Mouse (Mus musculus): ENCODE measurements around the gene Zfp385a. TPM values are rescaled to one million over a fixed set of nuclear protein-coding genes. Genes with fewer than 3 reads are reported as not detected.

The Zfp385a gene
- total and polyA plus RNA-seq, 2 experiments: 0.92 to 14.9 TPM

- DNase-seq (ENCODE audit: extremely low read depth, low read depth, low spot score): no peak
- Histone ChIP-seq H3K9ac (ENCODE audit: low read depth, low read length) (peak overlapping the region; percentile 6), H3K27ac (replicated peaks; ENCODE audit: insufficient read depth, low read depth, low read length) (peak overlapping the region; percentile 42), H3K79me2 (ENCODE audit: control insufficient read depth, insufficient read depth, low read length) (no peaks in the 10 kb centered on the region), H3K36me3 (ENCODE audit: control insufficient read depth, insufficient read depth, low read length) (no peaks in the 10 kb centered on the region), H3K4me1 (ENCODE audit: control insufficient read depth, insufficient read depth, low read length) (peaks cover 31% of the 10 kb centered on the region), H3K27me3 (ENCODE audit: control insufficient read depth, insufficient read depth, low read length) (no peaks in the 10 kb centered on the region), H3K4me3 (ENCODE audit: insufficient read depth, low read depth, low read length) (peak overlapping the region; percentile 28; the same call in 1 of the 2 replicates)
- TF ChIP-seq POLR2A (IDR thresholded peaks at IDR 0.05; ENCODE audit: extremely low read depth, insufficient read depth, low read length): no peak
- TF ChIP-seq CTCF (IDR thresholded peaks at IDR 0.05; ENCODE audit: low read depth, low read length): no peak
- WGBS: 73% methylated on average over 26 of the region's 26 CpGs
Measured at GRCm38 (mm10) chr15:103308876-103309580, 30.9 kb downstream of the Zfp385a start.

GRCm38 (mm10) chr15:103308056-103308875, 31.6 kb downstream of the Zfp385a start:
- Histone ChIP-seq H3K79me2 (ENCODE audit: control insufficient read depth, insufficient read depth, low read length) (no peaks in the 10 kb centered on the region), H3K9ac (ENCODE audit: low read depth, low read length) (peak overlapping the region; percentile 6), H3K4me1 (ENCODE audit: control insufficient read depth, insufficient read depth, low read length) (peaks cover 30% of the 10 kb centered on the region), H3K36me3 (ENCODE audit: control insufficient read depth, insufficient read depth, low read length) (no peaks in the 10 kb centered on the region), H3K27me3 (ENCODE audit: control insufficient read depth, insufficient read depth, low read length) (no peaks in the 10 kb centered on the region), H3K27ac (replicated peaks; ENCODE audit: insufficient read depth, low read depth, low read length) (peak overlapping the region; percentile 42), H3K4me3 (ENCODE audit: insufficient read depth, low read depth, low read length) (peak overlapping the region; percentile 28; the same call in 1 of the 2 replicates)
- WGBS: 17% methylated on average over 28 of the region's 28 CpGs
- DNase-seq (ENCODE audit: extremely low read depth, low read depth, low spot score): peak; percentile 77
- peak; percentile 20; the same call in 1 of the 2 replicates for TF ChIP-seq CTCF (IDR thresholded peaks at IDR 0.05; ENCODE audit: low read depth, low read length)
- no peak for TF ChIP-seq POLR2A (IDR thresholded peaks at IDR 0.05; ENCODE audit: extremely low read depth, insufficient read depth, low read length)

- Histone ChIP-seq H3K4me3 (ENCODE audit: insufficient read depth, low read depth, low read length) (no peak overlapping the region), H3K79me2 (ENCODE audit: control insufficient read depth, insufficient read depth, low read length) (no peaks in the 10 kb centered on the region), H3K27ac (replicated peaks; ENCODE audit: insufficient read depth, low read depth, low read length) (peak overlapping the region; percentile 74), H3K36me3 (ENCODE audit: control insufficient read depth, insufficient read depth, low read length) (no peaks in the 10 kb centered on the region), H3K27me3 (ENCODE audit: control insufficient read depth, insufficient read depth, low read length) (no peaks in the 10 kb centered on the region), H3K9ac (ENCODE audit: low read depth, low read length) (peak overlapping the region; percentile 14; the same call in 1 of the 2 replicates), H3K4me1 (ENCODE audit: control insufficient read depth, insufficient read depth, low read length) (peaks cover 30% of the 10 kb centered on the region)
- peak; percentile 88 for DNase-seq (ENCODE audit: extremely low read depth, low read depth, low spot score)
- TF ChIP-seq CTCF (IDR thresholded peaks at IDR 0.05; ENCODE audit: low read depth, low read length) (peak; percentile 69), POLR2A (IDR thresholded peaks at IDR 0.05; ENCODE audit: extremely low read depth, insufficient read depth, low read length) (no peak)
- WGBS: 2% methylated on average over 7 of the region's 7 CpGs
Measured at GRCm38 (mm10) chr15:103307125-103307524, 32.8 kb downstream of the Zfp385a start.

GRCm38 (mm10) chr15:103305792-103306645, 33.9 kb downstream of the Zfp385a start:
- DNase-seq (ENCODE audit: extremely low read depth, low read depth, low spot score): peak; percentile 97
- H3K27ac ChIP-seq (replicated peaks; ENCODE audit: insufficient read depth, low read depth, low read length): peak overlapping the region; percentile 99
- no peak for TF ChIP-seq POLR2A (IDR thresholded peaks at IDR 0.05; ENCODE audit: extremely low read depth, insufficient read depth, low read length)
- TF ChIP-seq CTCF (IDR thresholded peaks at IDR 0.05; ENCODE audit: low read depth, low read length): no peak
- no peaks in the 10 kb centered on the region for H3K79me2 ChIP-seq (ENCODE audit: control insufficient read depth, insufficient read depth, low read length)
- H3K9ac ChIP-seq (ENCODE audit: low read depth, low read length): peak overlapping the region; percentile 85
- H3K4me3 ChIP-seq (ENCODE audit: insufficient read depth, low read depth, low read length): peak overlapping the region; percentile 59
- peaks cover 30% of the 10 kb centered on the region for H3K4me1 ChIP-seq (ENCODE audit: control insufficient read depth, insufficient read depth, low read length)
- no peaks in the 10 kb centered on the region for H3K27me3 ChIP-seq (ENCODE audit: control insufficient read depth, insufficient read depth, low read length)
- 9% methylated on average over 8 of the region's 8 CpGs for WGBS
- H3K36me3 ChIP-seq (ENCODE audit: control insufficient read depth, insufficient read depth, low read length): no peaks in the 10 kb centered on the region

- TF ChIP-seq POLR2A (IDR thresholded peaks at IDR 0.05; ENCODE audit: extremely low read depth, insufficient read depth, low read length): peak; percentile 94
- no peak for TF ChIP-seq CTCF (IDR thresholded peaks at IDR 0.05; ENCODE audit: low read depth, low read length)
- peak; percentile 98 for DNase-seq (ENCODE audit: extremely low read depth, low read depth, low spot score)
- no peaks in the 10 kb centered on the region for H3K79me2 ChIP-seq (ENCODE audit: control insufficient read depth, insufficient read depth, low read length)
- peak overlapping the region; percentile 59 for H3K4me3 ChIP-seq (ENCODE audit: insufficient read depth, low read depth, low read length)
- H3K9ac ChIP-seq (ENCODE audit: low read depth, low read length): peak overlapping the region; percentile 85
- H3K27me3 ChIP-seq (ENCODE audit: control insufficient read depth, insufficient read depth, low read length): no peaks in the 10 kb centered on the region
- H3K4me1 ChIP-seq (ENCODE audit: control insufficient read depth, insufficient read depth, low read length): peaks cover 30% of the 10 kb centered on the region
- WGBS: under 1% methylated on average over 71 of the region's 71 CpGs
- H3K36me3 ChIP-seq (ENCODE audit: control insufficient read depth, insufficient read depth, low read length): no peaks in the 10 kb centered on the region
- H3K27ac ChIP-seq (replicated peaks; ENCODE audit: insufficient read depth, low read depth, low read length): peak overlapping the region; percentile 99
Measured at GRCm38 (mm10) chr15:103305070-103305678, 34.7 kb downstream of the Zfp385a start.
